Mouse (Mus musculus): ENCODE results near the gene Hdac5. TPM values are rescaled to one million over a fixed set of nuclear protein-coding genes. Genes with fewer than 3 reads are reported as not detected.

Hdac5 gene
- polyA plus RNA-seq, 1 experiment from 2014 or later, result 21.3 TPM

DNA sequence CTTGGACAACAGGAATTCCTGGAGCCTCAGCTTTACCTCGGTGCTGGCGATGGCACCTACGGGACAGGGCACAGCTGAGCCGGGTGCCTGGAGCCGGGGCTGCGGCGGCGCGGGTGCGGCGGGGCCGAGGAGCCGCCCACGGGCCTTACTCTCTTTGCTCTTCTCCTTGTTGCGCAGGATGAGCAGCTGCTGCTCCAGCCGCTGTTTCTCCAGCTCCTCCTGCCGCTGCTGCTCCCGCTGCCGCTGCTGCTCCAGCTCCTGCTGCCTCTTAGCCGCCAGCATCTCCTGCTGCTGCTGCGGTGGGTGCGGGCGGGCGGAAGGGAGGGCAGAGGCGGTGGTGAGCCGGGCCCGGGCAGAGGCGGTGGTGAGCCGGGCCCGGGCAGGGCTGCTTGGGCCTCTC, 23.5 kb downstream of the Hdac5 start:
- H3K36me3 ChIP-seq (ENCODE audit: control insufficient read depth, insufficient read depth, low read length), result peaks cover 3% of the 10 kb centered on the region; the same call in 1 of the 2 replicates
- H3K27me3 ChIP-seq (ENCODE audit: control insufficient read depth, insufficient read depth, low read length), result no peaks in the 10 kb centered on the region
- H3K4me1 ChIP-seq (ENCODE audit: control insufficient read depth, insufficient read depth, low read length), result peaks cover 17% of the 10 kb centered on the region
- 58% methylated on average over 30 of the region's 30 CpGs for WGBS
- H3K9me3 ChIP-seq (ENCODE audit: control insufficient read depth, low read length), result no peaks in the 10 kb centered on the region
- peak overlapping the region; percentile 27; the same call in 1 of the 2 replicates for H3K9ac ChIP-seq (ENCODE audit: low read length)
- DNase-seq (ENCODE audit: low spot score) (no peak), ATAC-seq (ENCODE audit: insufficient number of reproducible peaks, low FRiP score, low TSS enrichment, low read depth) (no peak)
- H3K4me3 ChIP-seq (ENCODE audit: low read depth, low read length), result no peak overlapping the region
- H3K27ac ChIP-seq (replicated peaks; ENCODE audit: low read depth, low read length), result no peak overlapping the region
- H3K4me2 ChIP-seq (ENCODE audit: low read depth, severe bottlenecking), result no peak overlapping the region

DNA sequence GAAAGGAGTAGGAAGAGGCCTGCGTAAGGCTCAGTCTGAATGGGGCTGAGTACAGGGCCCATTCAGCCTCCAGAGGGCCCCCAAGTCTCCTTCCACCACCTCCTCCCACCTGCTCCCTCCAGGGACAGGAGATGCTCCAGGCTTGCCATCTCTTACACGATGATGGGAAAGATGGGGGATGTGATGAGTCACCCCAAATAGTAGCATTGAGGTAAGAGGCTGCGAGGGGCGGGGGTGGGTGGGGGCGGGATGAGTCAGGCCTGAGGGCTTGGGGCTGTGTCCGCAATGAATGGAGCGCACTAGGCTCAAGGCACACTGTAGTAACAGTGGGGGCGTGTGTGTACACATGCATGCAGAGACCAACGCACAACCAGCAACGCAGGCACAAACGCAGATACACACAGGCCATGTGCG, 28.6 kb downstream of the Hdac5 start:
- DNase-seq (ENCODE audit: low spot score) (no peak), ATAC-seq (ENCODE audit: insufficient number of reproducible peaks, low FRiP score, low TSS enrichment, low read depth) (no peak)
- Histone ChIP-seq H3K27ac (replicated peaks; ENCODE audit: low read depth, low read length) (no peak overlapping the region), H3K4me3 (ENCODE audit: low read depth, low read length) (no peak overlapping the region), H3K36me3 (ENCODE audit: control insufficient read depth, insufficient read depth, low read length) (peaks cover 7% of the 10 kb centered on the region; the same call in 1 of the 2 replicates), H3K9ac (ENCODE audit: low read length) (no peak overlapping the region; the same call in 1 of the 2 replicates), H3K4me2 (ENCODE audit: low read depth, severe bottlenecking) (no peak overlapping the region), H3K4me1 (ENCODE audit: control insufficient read depth, insufficient read depth, low read length) (peaks cover 10% of the 10 kb centered on the region; the same call in 1 of the 2 replicates), H3K27me3 (ENCODE audit: control insufficient read depth, insufficient read depth, low read length) (no peaks in the 10 kb centered on the region), H3K9me3 (ENCODE audit: control insufficient read depth, low read length) (no peaks in the 10 kb centered on the region)
- 82% methylated on average over 12 of the region's 12 CpGs for WGBS

DNA sequence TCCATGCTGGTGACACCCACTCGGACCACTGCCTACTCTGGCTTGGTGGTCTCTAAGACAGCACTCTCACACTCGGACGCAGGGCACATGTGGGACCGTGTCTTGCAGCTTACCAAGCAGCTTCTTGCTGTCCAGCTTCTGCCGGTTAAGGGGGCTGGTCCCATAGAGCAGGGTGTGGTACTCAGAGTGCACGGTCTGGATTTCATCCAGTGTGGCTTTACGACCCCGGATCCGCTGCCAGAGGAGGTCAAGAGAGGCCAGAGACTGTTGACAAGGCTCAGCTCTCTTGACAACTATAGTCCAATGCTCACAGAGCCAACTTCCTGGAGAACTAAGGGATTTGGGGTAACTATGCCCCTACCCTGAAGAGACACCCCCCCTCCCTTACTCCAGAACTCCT, 30.1 kb downstream of the Hdac5 start:
- no peak for DNase-seq (ENCODE audit: low spot score)
- Histone ChIP-seq H3K36me3 (ENCODE audit: control insufficient read depth, insufficient read depth, low read length) (peaks cover 12% of the 10 kb centered on the region), H3K27me3 (ENCODE audit: control insufficient read depth, insufficient read depth, low read length) (no peaks in the 10 kb centered on the region), H3K9me3 (ENCODE audit: control insufficient read depth, low read length) (no peaks in the 10 kb centered on the region), H3K4me2 (ENCODE audit: low read depth, severe bottlenecking) (no peak overlapping the region), H3K4me3 (ENCODE audit: low read depth, low read length) (no peak overlapping the region), H3K27ac (replicated peaks; ENCODE audit: low read depth, low read length) (no peak overlapping the region), H3K9ac (ENCODE audit: low read length) (no peak overlapping the region), H3K4me1 (ENCODE audit: control insufficient read depth, insufficient read depth, low read length) (peaks cover 10% of the 10 kb centered on the region; the same call in 1 of the 2 replicates)
- 22% methylated on average over 9 of the region's 9 CpGs for WGBS
- no peak for ATAC-seq (ENCODE audit: insufficient number of reproducible peaks, low FRiP score, low TSS enrichment, low read depth)

DNA sequence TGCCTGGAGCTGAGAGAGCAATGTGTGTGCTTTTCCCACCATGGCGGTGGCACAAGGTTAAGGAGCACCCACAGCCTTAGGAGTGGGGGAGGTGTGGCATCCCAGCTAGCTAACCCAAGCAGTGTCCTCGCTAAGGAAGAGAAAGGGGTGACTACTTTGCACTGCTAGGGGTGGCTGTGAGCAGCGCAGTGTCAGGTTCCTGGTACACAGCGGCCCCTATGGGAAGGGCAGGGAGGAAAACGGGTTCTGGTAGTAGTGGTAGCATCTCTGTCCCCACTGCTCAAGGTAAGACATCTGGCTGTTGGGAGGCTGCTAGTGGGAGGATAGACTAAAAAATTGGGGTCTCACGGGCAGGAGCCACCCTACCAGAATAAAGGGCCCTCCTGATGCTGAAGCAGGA, 31.7 kb downstream of the Hdac5 start:
- H3K9ac ChIP-seq (ENCODE audit: low read length), result no peak overlapping the region
- H3K4me3 ChIP-seq (ENCODE audit: low read depth, low read length), result no peak overlapping the region
- no peak overlapping the region for H3K27ac ChIP-seq (replicated peaks; ENCODE audit: low read depth, low read length)
- H3K36me3 ChIP-seq (ENCODE audit: control insufficient read depth, insufficient read depth, low read length), result peaks cover 12% of the 10 kb centered on the region
- H3K4me2 ChIP-seq (ENCODE audit: low read depth, severe bottlenecking), result no peak overlapping the region
- ATAC-seq (ENCODE audit: insufficient number of reproducible peaks, low FRiP score, low TSS enrichment, low read depth) (no peak), DNase-seq (ENCODE audit: low spot score) (no peak)
- 67% methylated on average over 6 of the region's 6 CpGs for WGBS
- H3K4me1 ChIP-seq (ENCODE audit: control insufficient read depth, insufficient read depth, low read length), result peaks cover 10% of the 10 kb centered on the region; the same call in 1 of the 2 replicates
- H3K9me3 ChIP-seq (ENCODE audit: control insufficient read depth, low read length), result no peaks in the 10 kb centered on the region
- H3K27me3 ChIP-seq (ENCODE audit: control insufficient read depth, insufficient read depth, low read length), result no peaks in the 10 kb centered on the region

DNA sequence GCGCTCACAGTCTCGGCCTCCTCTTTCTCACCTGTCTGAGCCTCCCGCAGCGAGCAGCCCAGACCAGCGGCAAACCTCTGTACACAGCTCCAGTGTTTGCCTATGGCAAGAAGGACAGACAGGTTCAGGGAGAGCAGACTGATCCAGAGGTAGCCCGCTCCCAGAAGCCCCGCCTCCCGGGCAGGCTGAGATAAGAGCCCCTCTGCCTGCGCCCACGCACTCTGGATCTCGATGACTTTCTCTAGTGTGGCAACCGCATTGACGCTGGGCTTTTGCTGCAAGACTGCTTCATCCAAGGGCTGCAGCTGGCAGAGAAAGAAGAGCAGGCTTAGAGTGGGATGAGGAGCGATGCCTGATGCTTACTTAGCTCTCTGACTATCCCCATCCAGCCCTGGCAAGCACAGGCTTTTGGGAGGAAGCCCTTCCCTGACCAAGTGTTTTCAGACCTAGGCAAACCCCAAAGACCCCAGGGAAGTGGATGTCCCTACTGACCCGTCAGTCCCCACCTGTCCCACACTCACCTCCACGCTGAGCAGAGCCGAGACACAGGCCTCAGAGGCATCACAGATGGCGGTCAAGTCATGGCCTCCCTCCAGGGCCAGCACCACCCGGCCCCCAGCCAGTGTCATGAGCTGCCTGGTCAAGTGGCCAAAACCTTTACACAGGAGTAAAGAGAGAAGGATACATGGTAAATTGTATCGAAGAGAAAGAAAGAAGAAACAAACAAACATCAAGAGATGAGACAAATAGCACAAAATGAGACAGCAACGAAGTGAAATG, 33.8 kb downstream of the Hdac5 start:
- peaks cover 12% of the 10 kb centered on the region for H3K36me3 ChIP-seq (ENCODE audit: control insufficient read depth, insufficient read depth, low read length)
- peaks cover 10% of the 10 kb centered on the region for H3K4me1 ChIP-seq (ENCODE audit: control insufficient read depth, insufficient read depth, low read length)
- H3K4me3 ChIP-seq (ENCODE audit: low read depth, low read length), result no peak overlapping the region
- no peak overlapping the region for H3K4me2 ChIP-seq (ENCODE audit: low read depth, severe bottlenecking)
- 84% methylated on average over 21 of the region's 21 CpGs for WGBS
- DNase-seq (ENCODE audit: low spot score) (no peak), ATAC-seq (ENCODE audit: insufficient number of reproducible peaks, low FRiP score, low TSS enrichment, low read depth) (no peak)
- H3K27ac ChIP-seq (replicated peaks; ENCODE audit: low read depth, low read length), result no peak overlapping the region
- H3K9me3 ChIP-seq (ENCODE audit: control insufficient read depth, low read length), result no peaks in the 10 kb centered on the region
- H3K27me3 ChIP-seq (ENCODE audit: control insufficient read depth, insufficient read depth, low read length), result no peaks in the 10 kb centered on the region
- no peak overlapping the region for H3K9ac ChIP-seq (ENCODE audit: low read length)

DNA sequence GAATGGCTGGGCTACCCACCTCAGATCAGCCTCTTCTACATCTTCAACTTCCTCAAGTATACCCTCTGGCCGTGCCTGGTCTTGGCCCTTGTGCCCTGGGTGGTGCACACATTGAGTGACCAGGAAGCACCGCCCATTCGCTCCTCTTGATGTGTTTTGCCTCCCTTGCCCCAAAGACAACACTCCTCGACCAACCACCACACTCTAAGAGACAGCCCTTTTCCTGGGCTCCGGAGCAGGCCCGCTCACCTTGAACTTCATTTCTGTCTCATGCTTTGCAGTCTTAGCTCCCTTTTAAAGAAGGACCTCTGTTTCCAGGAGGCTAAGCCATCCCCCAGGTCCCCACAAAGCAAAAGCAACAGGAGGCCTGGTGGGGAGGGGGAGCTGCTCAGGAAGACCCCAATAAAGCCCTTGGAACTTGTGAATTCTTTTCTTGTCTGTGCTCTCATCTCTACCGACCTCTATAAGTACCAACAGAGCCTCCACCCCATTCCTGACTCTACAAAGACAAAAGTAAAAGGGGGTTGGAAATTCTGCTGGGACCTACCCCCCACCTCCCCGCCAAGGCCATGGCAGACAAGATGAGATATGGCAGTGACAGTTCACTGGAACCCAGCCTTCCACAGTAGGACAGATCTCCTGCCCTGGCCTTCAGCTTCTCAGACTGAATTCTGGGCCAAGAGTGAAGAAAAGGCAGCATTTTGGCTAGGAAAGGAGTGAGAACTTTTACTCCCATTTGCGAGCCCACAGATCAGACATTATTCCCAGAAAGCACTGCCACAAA, 36.1 kb downstream of the Hdac5 start:
- Histone ChIP-seq H3K4me1 (ENCODE audit: control insufficient read depth, insufficient read depth, low read length) (peaks cover 11% of the 10 kb centered on the region), H3K9me3 (ENCODE audit: control insufficient read depth, low read length) (no peaks in the 10 kb centered on the region), H3K4me3 (ENCODE audit: low read depth, low read length) (no peak overlapping the region), H3K27me3 (ENCODE audit: control insufficient read depth, insufficient read depth, low read length) (no peaks in the 10 kb centered on the region), H3K4me2 (ENCODE audit: low read depth, severe bottlenecking) (no peak overlapping the region), H3K27ac (replicated peaks; ENCODE audit: low read depth, low read length) (no peak overlapping the region), H3K36me3 (ENCODE audit: control insufficient read depth, insufficient read depth, low read length) (peaks cover 10% of the 10 kb centered on the region), H3K9ac (ENCODE audit: low read length) (no peak overlapping the region)
- WGBS, result 85% methylated on average over 9 of the region's 9 CpGs
- ATAC-seq (ENCODE audit: insufficient number of reproducible peaks, low FRiP score, low TSS enrichment, low read depth) (no peak), DNase-seq (ENCODE audit: low spot score) (no peak)

DNA sequence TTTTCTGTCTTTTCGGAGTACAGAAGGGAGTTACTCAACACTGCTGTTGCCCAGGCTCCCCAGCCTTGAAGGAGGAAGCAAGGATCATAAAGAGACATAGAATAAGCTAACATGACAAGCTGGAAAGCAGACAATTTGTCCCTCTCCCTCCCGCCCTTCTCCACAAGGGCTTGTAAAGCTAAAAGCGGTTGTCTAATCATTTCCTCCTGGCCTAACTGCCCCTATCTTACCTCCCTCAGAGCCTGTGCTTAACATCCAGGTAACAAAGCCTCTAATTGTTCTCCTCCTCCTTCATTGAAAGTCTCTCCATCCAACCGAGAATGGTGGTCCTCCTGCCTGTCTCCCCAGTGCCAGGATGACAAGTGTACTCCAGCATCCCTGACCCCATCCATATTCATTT, 39.1 kb downstream of the Hdac5 start:
- Histone ChIP-seq H3K4me2 (ENCODE audit: low read depth, severe bottlenecking) (peak overlapping the region; percentile 90), H3K27ac (replicated peaks; ENCODE audit: low read depth, low read length) (no peak overlapping the region), H3K36me3 (ENCODE audit: control insufficient read depth, insufficient read depth, low read length) (peaks cover 4% of the 10 kb centered on the region), H3K9me3 (ENCODE audit: control insufficient read depth, low read length) (no peaks in the 10 kb centered on the region), H3K4me1 (ENCODE audit: control insufficient read depth, insufficient read depth, low read length) (peaks cover 11% of the 10 kb centered on the region), H3K4me3 (ENCODE audit: low read depth, low read length) (peak overlapping the region; percentile 62; the same call in 1 of the 2 replicates), H3K9ac (ENCODE audit: low read length) (peak overlapping the region; percentile 41), H3K27me3 (ENCODE audit: control insufficient read depth, insufficient read depth, low read length) (no peaks in the 10 kb centered on the region)
- WGBS, result 38% methylated on average over 4 of the region's 4 CpGs
- no peak for ATAC-seq (ENCODE audit: insufficient number of reproducible peaks, low FRiP score, low TSS enrichment, low read depth)
- DNase-seq (ENCODE audit: low spot score), result no peak

All from limb, embryonic 11.5 days (tissue).